Mouse (Mus musculus) B cell, adult 62 days (primary cell): ENCODE results near the gene Cpsf4l. TPM values are rescaled to one million over a fixed set of nuclear protein-coding genes. Genes with fewer than 3 reads are reported as not detected.

ENCODE experiments used
- total RNA-seq: library from RNA; stranded (reverse); gene quantifications from 4 replicates; pipeline ENCODE4 v1.2.4, GENCODE M21; 2023

The Cpsf4l gene
- not detected in 4 replicates for total RNA-seq

GRCm38 (mm10) chr11:113709731-113710256 is at the start of gene Cpsf4l:
Cpsf4l (minus strand) TSS chr11:113710017.

GRCm38 (mm10) chr11:113751484-113752084 is 41.8 kb upstream of the Cpsf4l start, which contains the start of gene Cdc42ep4:
Cdc42ep4 (minus strand) TSS chr11:113751881.

GRCm38 (mm10) chr11:113683957-113684706 is 25.7 kb downstream of the Cpsf4l start, which contains the start of the genes Fam104a and D11Wsu47e:
Fam104a (minus strand) TSS chr11:113684155.
D11Wsu47e (plus strand) TSS chr11:113684412.

DNA sequence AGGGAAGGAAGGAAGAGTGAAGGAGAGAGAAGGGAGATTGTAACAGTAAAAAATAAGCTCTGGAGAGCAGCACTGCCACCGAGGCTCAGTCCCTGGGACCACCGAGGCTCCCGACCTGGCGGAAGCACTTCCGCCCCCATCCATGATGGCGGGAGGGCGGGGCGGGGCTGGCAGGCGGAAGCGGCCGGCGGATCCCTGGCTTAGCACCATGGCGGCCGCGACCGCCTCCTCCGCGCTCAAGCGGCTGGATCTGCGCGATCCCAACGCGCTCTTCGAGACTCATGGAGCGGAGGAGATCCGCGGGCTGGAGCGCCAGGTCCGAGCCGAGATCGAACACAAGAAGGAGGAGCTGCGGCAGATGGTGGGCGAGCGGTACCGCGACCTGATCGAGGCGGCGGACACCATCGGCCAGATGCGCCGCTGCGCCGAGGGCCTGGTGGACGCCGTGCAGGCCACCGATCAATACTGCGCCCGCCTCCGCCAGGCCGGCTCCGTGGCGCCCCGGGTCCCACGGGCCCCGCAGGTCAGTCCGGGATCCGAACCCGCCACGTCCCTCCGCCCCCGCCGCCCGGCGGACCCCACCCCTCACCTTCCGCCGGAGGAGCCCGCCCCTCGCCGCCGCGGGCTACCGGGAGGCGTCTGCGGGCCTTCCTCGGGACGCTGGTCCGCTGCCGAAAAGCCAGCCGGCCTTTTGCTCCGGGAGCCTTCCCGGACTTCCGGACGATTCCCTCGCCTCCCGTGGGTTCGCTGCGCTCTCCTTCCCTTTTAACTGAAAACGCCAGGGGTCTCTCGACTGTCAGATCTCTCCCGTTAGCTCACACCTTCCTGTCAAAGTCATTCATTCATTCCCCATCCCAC is 60.2 kb downstream of the Cpsf4l start, which contains the start of gene Slc39a11:
TSS of gene Slc39a11 (minus strand) at position 727 of the 858 bp plus-strand sequence.

GRCm38 (mm10) chr11:113648690-113649352 is 61.0 kb downstream of the Cpsf4l start, which contains the start of gene Cog1:
Cog1 (plus strand) TSS chr11:113649169.

Other genes with a start within 250 kb of the Cpsf4l start
- not detected in 4 replicates for gene Sstr2, start 90.7 kb downstream of the Cpsf4l start, total RNA-seq
- 39.7 to 47.6 TPM (median 43.2 TPM) in 4 replicates for gene Cog1, start 60.8 kb downstream of the Cpsf4l start, total RNA-seq
- gene Slc39a11, start 59.9 kb downstream of the Cpsf4l start, total RNA-seq: 5.5 to 11.3 TPM (median 7.6 TPM) in 4 replicates
- 22.5 to 24.7 TPM (median 23.6 TPM) in 4 replicates for gene Fam104a, start 25.9 kb downstream of the Cpsf4l start, total RNA-seq
- gene D11Wsu47e, start 25.6 kb downstream of the Cpsf4l start, total RNA-seq: 17.1 to 21.2 TPM (median 20.0 TPM) in 4 replicates
- gene Cdc42ep4, start 41.9 kb upstream of the Cpsf4l start, total RNA-seq: 4.6 to 4.9 TPM (median 4.7 TPM) in 4 replicates